Mouse (Mus musculus): ENCODE measurements around the gene Msx1.

Msx1 gene

DNA sequence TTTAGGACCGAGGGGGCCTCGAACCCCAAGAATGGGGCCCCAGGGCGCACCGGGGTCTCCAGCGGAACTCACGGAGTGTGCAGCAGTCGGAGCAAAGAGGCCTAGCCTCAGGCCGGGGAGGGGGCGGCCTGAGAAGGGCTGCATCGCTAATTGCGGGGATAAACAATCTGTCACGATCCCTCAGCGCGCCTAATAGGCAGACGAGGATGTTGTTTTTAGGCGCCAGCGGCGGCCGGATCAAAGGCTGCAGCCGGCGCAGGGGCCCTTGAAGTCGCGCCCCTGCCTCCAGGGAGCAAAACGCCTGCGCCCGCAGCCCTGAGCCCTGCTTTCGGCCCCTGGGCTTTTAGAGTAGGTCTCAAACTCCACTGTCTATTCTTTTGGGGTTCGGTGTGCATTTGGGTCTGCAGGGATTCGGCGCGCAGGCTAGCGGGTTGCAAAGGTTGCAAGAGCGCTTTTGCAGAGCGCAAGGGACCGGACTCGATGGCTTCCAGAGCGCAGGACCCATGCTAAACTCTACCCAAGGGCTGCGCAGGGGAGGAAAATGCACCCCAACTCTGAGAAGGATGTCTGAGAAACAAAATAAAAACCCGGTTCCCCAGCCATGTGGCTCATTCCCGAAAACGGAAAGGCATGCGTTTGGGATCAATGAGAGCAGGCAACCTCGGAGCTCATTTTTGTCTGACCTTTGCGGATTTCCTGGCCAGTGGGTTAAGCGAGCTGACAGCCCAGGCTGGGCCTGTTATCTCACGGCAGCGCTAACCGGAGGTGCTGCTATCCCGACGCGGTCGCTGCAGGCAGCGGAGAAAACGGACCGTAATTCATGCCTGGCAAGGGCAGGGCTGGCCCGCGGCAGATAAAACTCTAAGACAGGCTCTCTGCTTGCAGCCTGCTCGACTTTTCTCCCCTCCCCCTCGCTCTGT lies 2.6 kb upstream of the Msx1 start:
- no peak for DNase-seq (ENCODE audit: low spot score in 2 of 2)

GRCm38 (mm10) chr5:37825611-37826445 lies 1.4 kb upstream of the Msx1 start:
- DNase-seq (ENCODE audit: low spot score in 2 of 2): no peak

GRCm38 (mm10) chr5:37825111-37825600 lies 773 bp upstream of the Msx1 start:
- DNase-seq (ENCODE audit: low spot score in 2 of 2): no peak

- no peak for DNase-seq (ENCODE audit: low spot score in 2 of 2)
Measured at GRCm38 (mm10) chr5:37823721-37824460, 492 bp downstream of the Msx1 start.

- no peak for DNase-seq (ENCODE audit: low spot score in 2 of 2)
Measured at GRCm38 (mm10) chr5:37822791-37823720, 1.3 kb downstream of the Msx1 start.

GRCm38 (mm10) chr5:37822116-37822707 lies 2.2 kb downstream of the Msx1 start:
- no peak for DNase-seq (ENCODE audit: low spot score in 2 of 2)

DNA sequence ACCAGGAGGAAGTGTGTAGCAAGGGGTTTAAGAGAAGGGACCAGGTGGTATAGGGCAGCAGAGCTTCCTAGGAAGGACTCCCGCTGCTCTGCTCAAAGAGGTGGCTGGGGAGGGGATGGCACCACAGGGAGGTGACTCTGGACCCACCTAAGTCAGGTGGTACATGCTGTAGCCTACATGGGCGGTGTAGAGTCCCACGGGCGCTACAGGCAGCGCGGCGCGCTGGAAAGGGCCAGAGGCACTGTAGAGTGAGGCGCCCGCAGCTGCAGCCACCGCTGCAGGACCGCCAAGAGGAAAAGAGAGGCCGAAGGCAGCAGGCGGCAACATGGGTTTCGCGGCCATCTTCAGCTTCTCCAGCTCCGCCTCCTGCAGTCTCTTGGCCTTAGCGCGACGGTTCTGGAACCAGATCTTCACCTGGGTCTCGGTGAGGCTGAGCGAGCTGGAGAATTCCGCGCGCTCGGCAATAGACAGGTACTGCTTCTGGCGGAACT lies 3.2 kb downstream of the Msx1 start:
- no peak for DNase-seq (ENCODE audit: low spot score in 2 of 2)

DNA sequence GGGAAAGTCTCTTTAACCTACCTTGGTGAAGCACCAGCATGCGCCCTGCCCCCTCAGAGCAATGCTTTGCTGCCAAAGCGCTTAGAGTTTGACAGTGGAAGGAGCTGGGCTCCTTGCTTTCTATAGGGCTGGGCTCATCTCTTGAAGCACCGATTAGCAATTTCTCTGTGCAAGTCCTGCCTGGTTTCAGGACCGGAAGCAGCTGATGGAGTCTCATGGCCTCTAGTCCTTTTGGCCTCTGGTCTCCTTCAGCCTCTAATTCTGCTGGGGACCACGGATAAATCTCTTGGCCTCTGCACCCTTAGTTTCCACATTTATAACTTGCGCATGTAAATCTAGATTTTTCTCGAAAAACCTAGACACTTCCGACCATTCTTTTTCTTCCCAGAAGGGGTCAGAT lies 3.7 kb downstream of the Msx1 start:
- no peak for DNase-seq (ENCODE audit: low spot score in 2 of 2)

- DNase-seq (ENCODE audit: low spot score in 2 of 2): no peak
Measured at GRCm38 (mm10) chr5:37819971-37820370, 4.4 kb downstream of the Msx1 start.

GRCm38 (mm10) chr5:37819541-37819940 lies 4.8 kb downstream of the Msx1 start:
- no peak for DNase-seq (ENCODE audit: low spot score in 2 of 2)

- no peak for DNase-seq (ENCODE audit: low spot score in 2 of 2)
Measured at GRCm38 (mm10) chr5:37818533-37819215, 5.7 kb downstream of the Msx1 start.

GRCm38 (mm10) chr5:37817658-37818532 lies 6.5 kb downstream of the Msx1 start:
- no peak for DNase-seq (ENCODE audit: low spot score in 2 of 2)

DNA sequence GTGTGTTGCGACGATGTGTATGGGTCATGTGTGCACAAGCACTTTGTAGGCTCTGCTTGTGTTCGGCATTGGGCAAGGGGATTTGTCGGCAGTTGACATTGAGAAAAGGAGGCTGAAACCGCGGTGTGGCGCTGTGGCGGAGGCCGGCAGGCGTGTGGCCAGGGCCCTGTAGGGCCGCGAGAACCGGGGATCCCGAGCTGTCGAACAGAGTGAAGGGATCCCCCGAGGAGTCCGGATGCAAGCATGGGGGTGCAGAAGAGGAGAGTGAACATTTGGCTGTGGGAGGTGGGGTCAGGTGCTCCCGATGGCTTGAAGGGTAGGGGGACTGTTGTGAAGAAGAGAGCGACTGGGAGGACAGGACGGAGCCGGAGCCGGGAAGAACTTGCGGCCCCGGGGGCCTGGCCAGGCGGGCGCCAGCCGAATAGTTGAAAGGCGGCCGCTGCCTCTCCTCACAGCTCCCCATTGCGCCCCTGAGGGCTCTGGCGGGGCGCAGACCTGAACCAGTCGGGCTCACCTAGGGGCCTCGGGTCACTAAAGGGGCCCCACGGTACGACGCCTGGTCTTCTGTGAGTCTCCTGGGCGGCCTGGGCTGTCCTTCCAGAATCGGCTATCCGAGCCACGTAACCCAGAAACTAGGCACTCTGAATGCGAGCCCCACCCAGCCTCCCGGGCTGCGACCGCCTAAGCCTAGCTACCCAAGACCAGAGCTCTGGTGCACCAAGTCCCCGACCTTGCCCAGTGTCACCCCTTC lies 7.3 kb downstream of the Msx1 start:
- no peak for DNase-seq (ENCODE audit: low spot score in 2 of 2)

DNA sequence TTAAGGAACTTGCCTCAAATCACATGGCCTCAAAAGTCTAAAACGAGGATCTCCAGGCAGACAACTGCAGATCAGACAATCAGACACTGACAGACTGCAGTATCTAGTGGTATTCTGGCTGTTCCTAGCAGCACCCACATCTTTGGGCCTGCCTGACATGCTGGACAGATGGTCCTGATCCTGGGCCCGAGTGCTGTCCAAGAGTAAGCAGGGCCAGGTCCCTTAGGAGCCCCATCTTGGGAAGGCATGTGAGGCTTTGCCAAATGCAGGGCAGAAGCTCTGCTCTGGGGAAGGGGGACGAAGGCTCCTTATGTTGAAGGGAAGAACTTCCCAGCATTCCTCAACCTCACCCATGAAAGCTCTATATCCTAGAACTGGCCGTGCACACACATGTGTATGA lies 8.5 kb downstream of the Msx1 start:
- DNase-seq (ENCODE audit: low spot score in 2 of 2): no peak

DNA sequence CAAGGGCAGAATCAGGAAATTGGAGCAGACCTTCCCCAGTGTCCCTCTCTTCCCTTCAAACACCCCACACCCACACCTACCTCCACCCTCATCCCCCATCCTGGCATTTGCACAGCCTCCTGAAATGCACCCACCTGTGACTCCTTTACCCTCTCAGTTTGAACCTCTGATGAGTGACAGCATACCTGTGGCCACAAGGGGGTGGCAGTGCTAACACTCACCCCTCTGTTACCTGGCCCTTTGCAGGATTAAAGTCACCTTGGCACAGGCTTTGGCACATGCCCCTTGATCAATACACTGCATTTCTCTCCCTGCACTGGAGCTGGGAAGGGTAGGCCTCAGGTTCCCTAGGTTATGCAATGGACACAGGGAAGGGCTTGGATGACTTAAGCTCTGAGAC lies 10.2 kb downstream of the Msx1 start:
- DNase-seq (ENCODE audit: low spot score in 2 of 2): no peak

- no peak for DNase-seq (ENCODE audit: low spot score in 2 of 2)
Measured at GRCm38 (mm10) chr5:37805291-37805690, 19.1 kb downstream of the Msx1 start.

DNA sequence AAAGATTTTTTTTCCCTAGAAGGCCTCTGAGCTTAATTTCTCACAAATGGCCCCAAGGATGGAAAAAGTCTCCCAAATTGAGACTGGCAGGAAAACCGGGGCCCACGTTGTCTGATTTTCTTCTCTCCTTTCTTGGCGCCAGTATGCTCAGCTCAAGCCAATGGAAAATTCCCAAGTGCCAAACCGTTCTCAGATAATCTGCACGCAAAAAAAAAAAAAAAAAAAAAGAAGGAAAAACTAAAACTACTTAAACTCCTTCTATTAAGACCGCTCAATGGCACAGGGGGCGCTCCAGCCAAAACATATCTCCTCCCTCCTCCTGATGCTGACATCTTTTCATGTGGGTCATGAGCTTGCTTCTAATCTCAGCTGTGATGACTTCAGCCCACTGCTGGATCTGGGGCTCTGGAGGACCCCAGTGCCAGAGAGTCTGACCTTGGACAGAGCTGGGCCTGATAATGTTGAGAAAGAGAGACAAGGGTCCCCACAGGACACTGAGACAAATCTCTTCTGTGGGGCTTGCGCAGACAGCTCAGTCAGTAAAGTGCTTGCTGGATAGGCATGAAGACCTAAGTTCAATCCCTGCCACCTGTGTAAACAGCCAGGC lies 19.8 kb downstream of the Msx1 start:
- no peak for DNase-seq (ENCODE audit: low spot score in 2 of 2)

All from spleen, postnatal 14 days (tissue).